Mouse (Mus musculus) bone marrow, adult 2 months (tissue): Measurements from ENCODE around the gene Prkacb.

Experiments used
- CTCF ChIP-seq: fragments of 200-500 bp; IDR thresholded peaks from 2 replicates; pipeline ENCODE4 v1.5.1; 2011; ENCODE audit warnings: low read length, control low read depth; ENCODE audit not compliant: control insufficient read depth, insufficient read depth
- POLR2A ChIP-seq: fragments of 200-500 bp; IDR thresholded peaks from 2 replicates; pipeline ENCODE4 v1.6.1; 2011; ENCODE audit warnings: low read depth, mild to moderate bottlenecking, control low read depth, low read length, borderline replicate concordance; ENCODE audit not compliant: control insufficient read depth

DNA sequence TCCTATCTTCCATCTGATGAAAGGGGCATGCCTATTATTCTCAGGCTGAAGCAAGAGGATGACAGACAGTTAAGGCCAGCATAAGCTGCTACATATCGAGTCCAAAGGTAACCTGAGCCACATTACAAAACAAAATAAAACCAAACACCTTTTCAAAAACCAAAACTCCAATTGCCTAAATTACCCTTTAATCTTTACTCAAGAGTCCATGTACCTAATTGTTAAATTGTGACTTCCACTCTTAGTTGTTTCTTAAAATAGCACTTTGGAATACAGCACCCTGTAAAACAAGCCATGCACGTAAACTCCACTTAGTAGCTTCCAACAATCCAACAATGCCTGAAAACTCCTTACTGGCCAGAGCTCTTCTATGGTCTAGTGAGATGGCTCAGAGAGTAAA lies 34.3 kb downstream of the Prkacb start:
- TF ChIP-seq POLR2A (no peak), CTCF (no peak)
